Mouse (Mus musculus) frontal cortex, adult (tissue): Measurements from ENCODE around the gene Nsfl1c.
"Not testable (repeated sequence)": the region's sequence is repeated elsewhere in the genome, so short reads cannot be mapped to it uniquely, and the experiment has no call there.

Experiments used
- ATAC-seq: cut with Nextera tagmentation; 2 replicates; pipeline ENCODE4 v1.9.2; 2017; ENCODE audit warnings: mild to moderate bottlenecking, moderate library complexity, mixed read lengths; ENCODE audit not compliant: low TSS enrichment

Nsfl1c gene

GRCm38 (mm10) chr2:151494035-151494803 lies at the start of gene Nsfl1c:
TSS of gene Nsfl1c (plus strand) at chr2:151494182.
- ATAC-seq = peak; percentile 99

GRCm38 (mm10) chr2:151476053-151476452 lies 17.9 kb upstream of the Nsfl1c start, which contains the start of gene 4921509C19Rik:
TSS of gene 4921509C19Rik (minus strand) at chr2:151476153.
- ATAC-seq = not testable (repeated sequence)

DNA sequence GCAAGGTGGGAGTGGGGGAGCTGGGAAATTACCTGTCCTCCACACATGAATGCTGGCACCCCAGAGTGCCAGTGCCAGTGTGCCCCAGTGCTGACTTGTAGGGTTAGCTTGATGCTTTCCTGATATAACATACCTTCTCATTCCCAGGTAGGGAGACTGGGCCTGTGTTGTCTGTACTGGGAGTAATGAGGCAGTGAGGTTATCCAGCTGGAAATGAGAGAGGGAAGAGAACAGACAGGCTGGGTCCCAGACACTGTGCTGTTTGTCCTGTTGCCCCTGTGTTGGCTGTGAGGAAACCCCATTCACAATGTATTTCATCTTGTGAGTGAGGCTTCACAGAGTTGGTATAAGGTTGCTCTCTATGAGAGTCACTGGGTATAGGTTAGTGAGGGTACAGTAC lies 7.5 kb upstream of the Nsfl1c start:
- ATAC-seq = no peak

GRCm38 (mm10) chr2:151498358-151498757 lies 4.4 kb downstream of the Nsfl1c start:
- no peak for ATAC-seq

GRCm38 (mm10) chr2:151500442-151501007 lies 6.5 kb downstream of the Nsfl1c start:
- ATAC-seq = no peak

GRCm38 (mm10) chr2:151504226-151504625 lies 10.2 kb downstream of the Nsfl1c start:
- ATAC-seq = no peak

- ATAC-seq = no peak
These were observed 18.2 kb downstream of the Nsfl1c start for GRCm38 (mm10) chr2:151512199-151512598.

DNA sequence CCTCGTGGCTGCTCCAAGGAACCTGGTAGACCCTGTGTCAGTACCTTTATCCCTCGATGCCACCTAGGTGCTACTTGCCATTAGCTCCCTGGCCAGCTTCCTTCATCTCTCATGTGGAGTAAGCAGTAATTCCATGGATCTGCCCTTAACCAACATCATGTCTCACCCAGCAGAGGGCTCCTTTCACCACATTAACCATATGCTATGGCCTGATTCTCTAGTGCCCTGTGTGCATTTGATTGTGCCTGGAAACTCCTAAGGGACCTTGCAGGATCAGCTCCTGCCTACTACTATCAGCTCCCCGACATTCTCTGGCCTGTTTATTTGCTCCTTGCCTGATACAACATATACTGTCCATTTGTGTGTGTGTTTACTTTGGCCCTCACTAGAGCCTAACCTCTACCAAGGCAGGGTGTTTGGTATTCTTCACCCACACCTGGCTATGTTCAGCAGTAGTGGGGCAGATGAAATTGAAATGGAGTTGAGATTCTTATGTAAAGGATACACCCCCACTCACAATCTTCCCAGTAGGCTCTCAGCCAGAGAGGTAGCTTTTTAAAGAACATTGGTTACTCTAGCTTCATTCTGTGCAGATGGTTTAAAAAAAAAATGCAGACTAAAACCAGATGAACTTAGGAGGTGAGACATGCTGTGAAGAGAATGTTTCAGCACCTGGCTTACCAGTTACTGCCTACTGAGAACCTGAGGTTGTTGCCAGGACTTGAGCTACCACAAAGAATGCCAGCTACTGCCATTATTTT lies 19.7 kb downstream of the Nsfl1c start:
- peak; percentile 90 for ATAC-seq

GRCm38 (mm10) chr2:151519000-151519399 lies 25.0 kb downstream of the Nsfl1c start:
- ATAC-seq = no peak

GRCm38 (mm10) chr2:151524324-151525041 lies 30.5 kb downstream of the Nsfl1c start:
- peak; percentile 76 for ATAC-seq

DNA sequence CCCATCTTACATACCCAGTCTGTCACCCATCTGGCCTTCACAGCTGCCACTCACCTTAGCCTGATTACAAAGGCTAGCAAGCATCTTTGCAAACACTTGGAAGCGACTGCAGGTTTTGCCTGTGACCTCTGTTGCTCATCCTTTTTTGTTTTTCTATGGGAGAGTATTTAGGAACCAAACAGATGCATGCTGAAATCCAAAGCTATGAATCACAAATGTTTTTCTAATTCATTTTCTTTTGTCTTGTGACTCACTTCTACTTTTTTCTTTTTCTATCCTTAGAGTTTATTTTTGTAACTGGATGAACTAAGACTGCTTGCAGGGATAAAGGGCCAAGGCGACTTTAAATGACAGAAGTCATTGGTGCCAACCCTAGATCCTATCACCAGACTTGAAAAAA lies 31.5 kb downstream of the Nsfl1c start:
- ATAC-seq = no peak

DNA sequence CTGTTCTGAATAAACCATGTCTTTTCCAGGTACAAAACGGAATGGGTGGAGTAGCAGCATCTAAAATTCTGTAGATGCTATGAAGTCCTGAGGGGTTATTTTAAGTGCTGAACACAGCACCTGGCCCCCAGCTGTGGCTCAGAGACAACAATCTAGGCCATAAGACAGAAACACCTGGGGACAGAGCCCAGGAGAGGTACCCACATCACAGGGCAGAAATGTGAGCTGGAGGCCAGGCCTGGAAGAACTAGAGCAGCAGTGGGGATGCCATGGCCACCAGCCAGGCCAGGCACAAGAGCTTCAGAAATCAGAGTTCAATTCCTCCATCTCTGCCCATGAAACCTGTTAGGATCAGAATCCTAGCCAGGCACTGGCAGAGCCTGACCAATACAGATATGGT lies 34.1 kb downstream of the Nsfl1c start:
- no peak for ATAC-seq

- ATAC-seq = no peak
These were observed 35.2 kb downstream of the Nsfl1c start for GRCm38 (mm10) chr2:151529169-151529568.

DNA sequence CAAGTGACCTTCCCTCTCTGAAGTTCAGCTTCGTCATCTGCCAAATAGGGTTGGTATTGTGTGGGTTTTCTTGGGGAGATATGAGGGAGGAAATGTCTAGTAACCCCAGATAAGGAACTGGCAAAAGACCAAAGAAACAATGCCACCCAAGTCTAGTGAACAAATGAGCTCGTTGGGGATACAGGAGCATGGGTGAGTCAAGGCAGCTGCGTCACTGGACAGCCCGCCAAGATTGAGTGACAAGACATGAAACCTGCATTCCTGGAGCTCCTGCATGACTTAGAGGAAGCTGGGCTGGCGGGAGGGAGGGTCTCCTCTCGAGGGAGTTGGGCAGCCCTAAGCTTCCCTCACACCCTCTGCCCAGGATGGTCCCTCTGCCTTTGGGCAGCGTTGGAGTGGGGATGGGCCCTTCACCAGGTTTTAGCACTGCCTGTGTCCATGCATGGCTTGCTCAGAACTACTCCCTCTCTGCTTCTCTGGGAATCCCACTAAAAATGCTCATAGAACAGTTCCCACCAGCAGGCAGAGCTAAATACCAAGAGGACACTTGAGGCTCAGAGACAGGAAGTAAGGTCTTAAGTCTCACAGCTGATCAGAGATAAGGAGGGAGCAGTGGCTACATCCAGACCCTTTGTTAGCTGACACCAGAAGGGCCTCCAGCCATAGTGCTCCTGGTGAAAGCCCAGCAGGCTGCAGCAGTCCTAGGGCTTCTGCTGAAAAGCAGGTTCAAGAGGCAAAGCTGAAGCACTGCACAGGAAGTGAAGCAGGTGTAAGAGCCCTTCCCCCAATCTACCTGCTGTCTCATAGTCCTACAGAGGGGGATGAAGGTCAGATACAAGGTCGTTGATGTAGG lies 36.6 kb downstream of the Nsfl1c start:
- ATAC-seq = no peak

DNA sequence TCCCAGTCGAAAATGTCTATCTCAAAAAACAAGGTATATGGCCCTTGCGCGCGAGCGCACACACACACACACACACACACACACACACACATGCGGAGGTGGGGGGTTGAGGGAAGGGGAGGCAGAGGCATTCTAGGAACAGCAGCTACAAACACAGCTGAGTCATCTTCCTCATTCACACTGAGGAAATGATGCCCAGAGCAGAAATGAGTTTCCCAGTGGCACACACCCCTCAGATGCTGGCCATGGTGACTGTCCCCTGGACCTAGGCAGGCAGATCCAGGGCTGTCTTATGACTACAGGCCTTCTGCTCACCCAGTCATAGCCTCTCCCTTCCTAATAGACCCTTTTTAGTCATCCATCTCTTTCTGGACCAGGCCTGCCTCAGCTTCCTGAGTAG lies 39.6 kb downstream of the Nsfl1c start:
- peak; percentile 52; the same call in 1 of the 2 replicates for ATAC-seq

DNA sequence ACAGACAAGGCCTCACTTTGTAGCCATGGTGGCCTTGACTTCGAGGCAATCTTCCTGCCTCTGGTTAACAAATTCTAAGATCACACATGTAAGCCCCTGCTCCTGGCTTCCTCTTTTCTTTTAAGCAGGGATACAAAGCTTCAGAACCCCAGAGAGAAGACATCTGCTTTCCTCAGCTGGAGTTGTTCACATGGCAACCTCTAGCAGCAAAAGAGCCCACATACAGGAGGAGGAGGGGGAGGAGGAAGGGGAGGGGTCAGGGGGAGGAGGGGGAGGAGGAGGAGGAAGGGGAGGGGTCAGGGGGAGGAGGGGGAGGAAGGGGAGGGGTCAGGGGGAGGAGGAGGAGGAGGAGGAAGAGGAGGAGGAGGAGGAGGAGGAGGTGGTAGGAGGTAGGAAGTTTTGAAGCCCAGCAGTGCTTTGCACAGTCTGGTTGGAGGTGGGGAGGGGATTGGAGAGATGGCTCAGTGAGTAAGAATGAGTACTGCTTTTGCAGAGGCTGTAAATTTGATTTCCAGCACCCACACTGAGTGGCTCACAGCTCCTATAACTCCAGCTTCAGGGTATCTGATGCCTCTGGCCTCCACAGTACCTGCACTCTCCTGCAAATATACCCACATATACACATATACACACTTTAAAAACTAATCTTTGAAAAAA lies 42.1 kb downstream of the Nsfl1c start:
- ATAC-seq = peak; percentile 69

- peak; percentile 18; the same call in 1 of the 2 replicates for ATAC-seq
These were observed 42.6 kb downstream of the Nsfl1c start for GRCm38 (mm10) chr2:151536618-151536974.

- ATAC-seq = peak; percentile 44; the same call in 1 of the 2 replicates
These were observed 44.7 kb downstream of the Nsfl1c start for GRCm38 (mm10) chr2:151538646-151539045.

DNA sequence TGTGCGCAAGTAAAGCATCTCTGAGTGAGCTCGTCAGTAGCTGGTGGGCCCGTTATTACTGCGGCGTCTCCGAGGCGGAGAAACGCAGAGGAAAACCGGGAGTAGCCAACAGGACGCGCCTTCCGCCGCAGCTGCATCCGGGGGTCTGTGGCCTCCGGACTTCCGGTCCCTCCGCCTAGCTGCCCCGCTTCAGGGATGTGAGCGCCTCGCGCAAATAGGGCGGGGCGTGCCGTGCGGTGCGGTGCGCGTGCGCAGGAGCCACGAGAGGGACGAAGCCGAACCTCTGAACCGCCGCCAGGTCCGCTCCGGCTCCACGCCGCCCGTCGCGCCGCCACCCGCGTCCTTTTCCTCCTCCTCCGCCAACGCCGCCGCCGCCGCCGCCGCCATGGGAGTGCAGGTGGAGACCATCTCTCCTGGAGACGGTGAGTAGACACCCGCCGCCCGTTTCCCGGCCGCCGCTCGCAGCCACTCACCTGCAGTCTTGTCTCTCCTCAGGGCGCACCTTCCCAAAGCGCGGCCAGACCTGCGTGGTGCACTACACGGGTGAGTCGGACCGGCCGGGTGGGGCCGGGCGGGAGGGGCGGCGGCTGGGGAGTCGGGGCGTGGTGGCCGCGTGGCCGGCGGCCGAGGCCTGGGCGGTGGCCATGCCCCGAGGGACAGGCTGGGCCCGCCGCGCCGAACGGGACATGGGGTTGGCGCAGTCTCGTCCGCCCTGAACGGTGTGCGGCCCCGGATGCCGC lies 48.5 kb downstream of the Nsfl1c start, which contains the start of gene Fkbp1a:
Gene Fkbp1a, plus strand, starts transcription at position 161 of the 740 bp plus-strand sequence.
- peak; percentile 89 for ATAC-seq
